Mouse (Mus musculus) cerebellum, adult 2 months (tissue): ENCODE measurements around the gene Runx2. TPM values are rescaled to one million over a fixed set of nuclear protein-coding genes. Genes with fewer than 3 reads are reported as not detected.

Source experiments
- DNase-seq, 2 experiments: peaks; one replicate each; pipeline ENCODE4 v3.0.0; 2021
- H3K27ac ChIP-seq: fragments of 200-500 bp; 2 replicates; pipeline ENCODE4 v1.5.1; 2012; ENCODE audit warnings: low read length, control low read depth, inconsistent platforms; ENCODE audit not compliant: insufficient read depth
- H3K27me3 ChIP-seq: fragments of 200-500 bp; 2 replicates; pipeline ENCODE4 v1.6.1; 2012; ENCODE audit warnings: inconsistent platforms, mild to moderate bottlenecking, low read length, moderate library complexity; ENCODE audit not compliant: control insufficient read depth, insufficient read depth
- H3K4me1 ChIP-seq: fragments of 200-500 bp; 2 replicates; pipeline ENCODE4 v1.6.1; 2011; ENCODE audit warnings: low read length; ENCODE audit not compliant: control insufficient read depth, insufficient read depth
- H3K4me3 ChIP-seq: fragments of 200-500 bp; replicated peaks from 2 replicates; pipeline ENCODE3; 2011; ENCODE audit warnings: mild to moderate bottlenecking, low read depth, low read length, control low read depth; ENCODE audit not compliant: insufficient read depth
- CTCF ChIP-seq: fragments of 200-500 bp; IDR thresholded peaks from 2 replicates; pipeline ENCODE4 v1.5.1; 2011; ENCODE audit warnings: low read depth, mild to moderate bottlenecking, control low read depth, low read length, moderate library complexity, borderline replicate concordance; ENCODE audit not compliant: insufficient read depth
- POLR2A ChIP-seq: fragments of 200-500 bp; IDR thresholded peaks from 2 replicates; pipeline ENCODE4 v1.6.1; 2011; ENCODE audit warnings: low read length, control low read depth, borderline replicate concordance; ENCODE audit not compliant: insufficient read depth
- WGBS: fragments of 180-500 bp; shearing (Covaris S2); methylation state at CpG from one replicate; pipeline ENCODE4 v1.1.7; 2018; 5-methylcytosine and 5-hydroxymethylcytosine counted together
- polyA plus RNA-seq: library from polyadenylated mRNA; depleted of rRNA; stranded (reverse); fragments of >200 nt; gene quantifications from 2 replicates; pipeline ENCODE4 v1.2.3, GENCODE M21; 2012

The Runx2 gene
- polyA plus RNA-seq, 1 experiment, result 0.95 TPM

GRCm38 (mm10) chr17:44633607-44634415 is 180.8 kb downstream of the Runx2 start:
- no peak for TF ChIP-seq POLR2A
- no peak for TF ChIP-seq CTCF
- no peak for DNase-seq
- no peaks in the 10 kb centered on the region for H3K4me1 ChIP-seq
- H3K27ac ChIP-seq, result no peak overlapping the region
- H3K27me3 ChIP-seq, result no peaks in the 10 kb centered on the region
- WGBS, result 83% methylated on average over 14 of the region's 14 CpGs
- no peak overlapping the region for H3K4me3 ChIP-seq

- no peak for TF ChIP-seq POLR2A
- no peak for TF ChIP-seq CTCF
- no peaks in the 10 kb centered on the region for H3K27me3 ChIP-seq
- H3K4me1 ChIP-seq, result no peaks in the 10 kb centered on the region
- H3K4me3 ChIP-seq, result no peak overlapping the region
- WGBS, result 95% methylated on average over 2 of the region's 2 CpGs
- DNase-seq, result no peak
- no peak overlapping the region for H3K27ac ChIP-seq
Observed at GRCm38 (mm10) chr17:44632941-44633340, 181.7 kb downstream of the Runx2 start.

GRCm38 (mm10) chr17:44632292-44632691 is 182.3 kb downstream of the Runx2 start:
- WGBS, result 82% methylated on average over 4 of the region's 4 CpGs
- DNase-seq, result no peak
- TF ChIP-seq CTCF (no peak), POLR2A (no peak)
- no peaks in the 10 kb centered on the region for H3K27me3 ChIP-seq
- H3K4me3 ChIP-seq, result no peak overlapping the region
- H3K27ac ChIP-seq, result no peak overlapping the region
- no peaks in the 10 kb centered on the region for H3K4me1 ChIP-seq

- TF ChIP-seq POLR2A (no peak), CTCF (no peak)
- Histone ChIP-seq H3K27ac (no peak overlapping the region), H3K4me1 (no peaks in the 10 kb centered on the region), H3K4me3 (no peak overlapping the region), H3K27me3 (no peaks in the 10 kb centered on the region)
- 90% methylated on average over 4 of the region's 4 CpGs for WGBS
- no peak for DNase-seq
Observed at GRCm38 (mm10) chr17:44631577-44631976, 183.0 kb downstream of the Runx2 start.

GRCm38 (mm10) chr17:44627317-44627716 is 187.3 kb downstream of the Runx2 start:
- no peak for DNase-seq
- H3K27ac ChIP-seq, result no peak overlapping the region
- 76% methylated on average over 6 of the region's 6 CpGs for WGBS
- no peak for TF ChIP-seq POLR2A
- no peak for TF ChIP-seq CTCF
- H3K27me3 ChIP-seq, result no peaks in the 10 kb centered on the region
- H3K4me1 ChIP-seq, result no peaks in the 10 kb centered on the region
- H3K4me3 ChIP-seq, result no peak overlapping the region

GRCm38 (mm10) chr17:44623707-44624106 is 190.9 kb downstream of the Runx2 start:
- TF ChIP-seq CTCF, result no peak
- no peak for TF ChIP-seq POLR2A
- Histone ChIP-seq H3K4me3 (no peak overlapping the region), H3K4me1 (no peaks in the 10 kb centered on the region), H3K27ac (no peak overlapping the region), H3K27me3 (no peaks in the 10 kb centered on the region)
- no peak for DNase-seq
- WGBS, result 92% methylated on average over 2 of the region's 2 CpGs

- Histone ChIP-seq H3K27ac (no peak overlapping the region), H3K27me3 (no peaks in the 10 kb centered on the region), H3K4me3 (no peak overlapping the region), H3K4me1 (no peaks in the 10 kb centered on the region)
- TF ChIP-seq CTCF, result no peak
- TF ChIP-seq POLR2A, result no peak
- WGBS, result 77% methylated on average over 8 of the region's 8 CpGs
- no peak for DNase-seq
Observed at GRCm38 (mm10) chr17:44623271-44623670, 191.3 kb downstream of the Runx2 start.

GRCm38 (mm10) chr17:44620456-44620855 is 194.1 kb downstream of the Runx2 start:
- WGBS, result 94% methylated on average over 2 of the region's 2 CpGs
- no peak overlapping the region for H3K27ac ChIP-seq
- TF ChIP-seq POLR2A (no peak), CTCF (no peak)
- DNase-seq, result no peak
- H3K4me1 ChIP-seq, result no peaks in the 10 kb centered on the region
- no peak overlapping the region for H3K4me3 ChIP-seq
- H3K27me3 ChIP-seq, result no peaks in the 10 kb centered on the region
